Mouse (Mus musculus): Measurements from ENCODE around the gene Dirc2. TPM values are rescaled to one million over a fixed set of nuclear protein-coding genes. Genes with fewer than 3 reads are reported as not detected.

The Dirc2 gene
- total RNA-seq, 1 experiment = 30.4 TPM

- H3K4me1 ChIP-seq (ENCODE audit: control insufficient read depth in 2 of 2, insufficient read depth in 2 of 2, low read length in 2 of 2, poor library complexity in 1 of 2) = no peaks in the 10 kb centered on the region
- no peak overlapping the region for H3K27ac ChIP-seq (ENCODE audit: insufficient read depth, low read depth, low read length, poor library complexity, severe bottlenecking)
- no peak for DNase-seq (ENCODE audit: low read depth, low spot score)
- H3K9me3 ChIP-seq (ENCODE audit: control insufficient read depth, insufficient read depth, low read depth, low read length) = no peaks in the 10 kb centered on the region
- TF ChIP-seq ZNF384 (IDR thresholded peaks at IDR 0.05; ENCODE audit: low read depth, low read length) = no peak
- TF ChIP-seq ZC3H11A (IDR thresholded peaks at IDR 0.05; ENCODE audit: borderline replicate concordance, low read depth, low read length) = no peak
- TF ChIP-seq HCFC1 (IDR thresholded peaks at IDR 0.05; ENCODE audit: borderline replicate concordance, insufficient read depth, low read length) = no peak
- no peak for TF ChIP-seq CHD2 (IDR thresholded peaks at IDR 0.05; ENCODE audit: low read depth, low read length)
- TF ChIP-seq MAFK (IDR thresholded peaks at IDR 0.05; ENCODE audit: insufficient read depth, low read depth, low read length) = no peak
- H3K4me3 ChIP-seq (ENCODE audit: insufficient read depth in 1 of 2, low read depth in 1 of 2, low read length in 2 of 2, poor library complexity in 1 of 2, severe bottlenecking in 1 of 2) = no peak overlapping the region
- H3K36me3 ChIP-seq (ENCODE audit: control insufficient read depth, insufficient read depth, low read length, poor library complexity, severe bottlenecking) = peaks cover 3% of the 10 kb centered on the region; the same call in 1 of the 2 replicates
- no peak overlapping the region for H3K9ac ChIP-seq (ENCODE audit: insufficient read depth, low read depth, low read length, poor library complexity, severe bottlenecking)
- in situ Hi-C loops (cut with MboI; ENCODE audit: low sequenced_read_pairs in 2 of 2, unreplicated experiment in 2 of 2) = no loop called here
These were observed 67.3 kb downstream of the Dirc2 start for GRCm38 (mm10) chr16:35701823-35702222.

GRCm38 (mm10) chr16:35696103-35696502 lies 73.1 kb downstream of the Dirc2 start:
- in situ Hi-C loops (cut with MboI; ENCODE audit: low sequenced_read_pairs in 2 of 2, unreplicated experiment in 2 of 2) = no loop called here
- Histone ChIP-seq H3K36me3 (ENCODE audit: control insufficient read depth, insufficient read depth, low read length, poor library complexity, severe bottlenecking) (peaks cover 3% of the 10 kb centered on the region; the same call in 1 of the 2 replicates), H3K9me3 (ENCODE audit: control insufficient read depth, insufficient read depth, low read depth, low read length) (no peaks in the 10 kb centered on the region), H3K27ac (ENCODE audit: insufficient read depth, low read depth, low read length, poor library complexity, severe bottlenecking) (no peak overlapping the region), H3K4me3 (ENCODE audit: insufficient read depth in 1 of 2, low read depth in 1 of 2, low read length in 2 of 2, poor library complexity in 1 of 2, severe bottlenecking in 1 of 2) (no peak overlapping the region), H3K4me1 (ENCODE audit: control insufficient read depth in 2 of 2, insufficient read depth in 2 of 2, low read length in 2 of 2, poor library complexity in 1 of 2) (no peaks in the 10 kb centered on the region; a peak in 1 of 4 replicates), H3K9ac (ENCODE audit: insufficient read depth, low read depth, low read length, poor library complexity, severe bottlenecking) (no peak overlapping the region)
- no peak for TF ChIP-seq MAFK (IDR thresholded peaks at IDR 0.05; ENCODE audit: insufficient read depth, low read depth, low read length)
- TF ChIP-seq ZC3H11A (IDR thresholded peaks at IDR 0.05; ENCODE audit: borderline replicate concordance, low read depth, low read length) = no peak
- TF ChIP-seq CHD2 (IDR thresholded peaks at IDR 0.05; ENCODE audit: low read depth, low read length) = no peak
- TF ChIP-seq HCFC1 (IDR thresholded peaks at IDR 0.05; ENCODE audit: borderline replicate concordance, insufficient read depth, low read length) = no peak
- no peak for TF ChIP-seq ZNF384 (IDR thresholded peaks at IDR 0.05; ENCODE audit: low read depth, low read length)
- DNase-seq (ENCODE audit: low read depth, low spot score) = no peak

- H3K4me1 ChIP-seq (ENCODE audit: control insufficient read depth in 2 of 2, insufficient read depth in 2 of 2, low read length in 2 of 2, poor library complexity in 1 of 2) = no peaks in the 10 kb centered on the region; a peak in 1 of 4 replicates
- peaks cover 3% of the 10 kb centered on the region; the same call in 1 of the 2 replicates for H3K36me3 ChIP-seq (ENCODE audit: control insufficient read depth, insufficient read depth, low read length, poor library complexity, severe bottlenecking)
- TF ChIP-seq ZNF384 (IDR thresholded peaks at IDR 0.05; ENCODE audit: low read depth, low read length) (no peak), CHD2 (IDR thresholded peaks at IDR 0.05; ENCODE audit: low read depth, low read length) (no peak), MAFK (IDR thresholded peaks at IDR 0.05; ENCODE audit: insufficient read depth, low read depth, low read length) (no peak), HCFC1 (IDR thresholded peaks at IDR 0.05; ENCODE audit: borderline replicate concordance, insufficient read depth, low read length) (no peak), ZC3H11A (IDR thresholded peaks at IDR 0.05; ENCODE audit: borderline replicate concordance, low read depth, low read length) (no peak)
- H3K27ac ChIP-seq (ENCODE audit: insufficient read depth, low read depth, low read length, poor library complexity, severe bottlenecking) = no peak overlapping the region
- in situ Hi-C loops (cut with MboI; ENCODE audit: low sequenced_read_pairs in 2 of 2, unreplicated experiment in 2 of 2) = no loop called here
- no peak overlapping the region for H3K9ac ChIP-seq (ENCODE audit: insufficient read depth, low read depth, low read length, poor library complexity, severe bottlenecking)
- H3K4me3 ChIP-seq (ENCODE audit: insufficient read depth in 1 of 2, low read depth in 1 of 2, low read length in 2 of 2, poor library complexity in 1 of 2, severe bottlenecking in 1 of 2) = no peak overlapping the region
- H3K9me3 ChIP-seq (ENCODE audit: control insufficient read depth, insufficient read depth, low read depth, low read length) = no peaks in the 10 kb centered on the region
- DNase-seq (ENCODE audit: low read depth, low spot score) = no peak
These were observed 74.8 kb downstream of the Dirc2 start for GRCm38 (mm10) chr16:35694250-35694846.

- no peak for TF ChIP-seq CHD2 (IDR thresholded peaks at IDR 0.05; ENCODE audit: low read depth, low read length)
- TF ChIP-seq HCFC1 (IDR thresholded peaks at IDR 0.05; ENCODE audit: borderline replicate concordance, insufficient read depth, low read length) = no peak
- TF ChIP-seq MAFK (IDR thresholded peaks at IDR 0.05; ENCODE audit: insufficient read depth, low read depth, low read length) = no peak
- TF ChIP-seq ZC3H11A (IDR thresholded peaks at IDR 0.05; ENCODE audit: borderline replicate concordance, low read depth, low read length) = no peak
- TF ChIP-seq ZNF384 (IDR thresholded peaks at IDR 0.05; ENCODE audit: low read depth, low read length) = no peak
- Histone ChIP-seq H3K9me3 (ENCODE audit: control insufficient read depth, insufficient read depth, low read depth, low read length) (no peaks in the 10 kb centered on the region), H3K36me3 (ENCODE audit: control insufficient read depth, insufficient read depth, low read length, poor library complexity, severe bottlenecking) (no peaks in the 10 kb centered on the region), H3K4me3 (ENCODE audit: insufficient read depth in 1 of 2, low read depth in 1 of 2, low read length in 2 of 2, poor library complexity in 1 of 2, severe bottlenecking in 1 of 2) (no peak overlapping the region), H3K27ac (ENCODE audit: insufficient read depth, low read depth, low read length, poor library complexity, severe bottlenecking) (no peak overlapping the region), H3K4me1 (ENCODE audit: control insufficient read depth in 2 of 2, insufficient read depth in 2 of 2, low read length in 2 of 2, poor library complexity in 1 of 2) (no peaks in the 10 kb centered on the region; a peak in 1 of 4 replicates), H3K9ac (ENCODE audit: insufficient read depth, low read depth, low read length, poor library complexity, severe bottlenecking) (no peak overlapping the region)
- DNase-seq (ENCODE audit: low read depth, low spot score) = no peak
- in situ Hi-C loops (cut with MboI; ENCODE audit: low sequenced_read_pairs in 2 of 2, unreplicated experiment in 2 of 2) = no loop called here
These were observed 77.5 kb downstream of the Dirc2 start for GRCm38 (mm10) chr16:35691606-35692005.

All from ES-E14 (cell line).